Mouse (Mus musculus): ENCODE measurements around the gene Ubl3. TPM values are rescaled to one million over a fixed set of nuclear protein-coding genes. Genes with fewer than 3 reads are reported as not detected.

Gene Ubl3
- polyA plus RNA-seq (2015; fragmentation: Nextera tagmentation; extraction: Ambion mirVana) = 27.0 and 59.0 TPM in 2 replicates

- ATAC-seq = peak; percentile 93
- H3K4me3 ChIP-seq (ENCODE audit: low read length) = peak within 1 kb of the TSS; percentile 55
- H3K9ac ChIP-seq (ENCODE audit: low read depth, low read length) = peak within 1 kb of the TSS; percentile 86
- peak within 1 kb of the TSS; percentile 96 for H3K27ac ChIP-seq (ENCODE audit: low read length)
- H3K27me3 ChIP-seq (replicated peaks; ENCODE audit: control insufficient read depth, insufficient read depth, low read length) = no peaks in the 10 kb centered on the region
- H3K4me2 ChIP-seq (ENCODE audit: low read depth, low read length) = peak within 1 kb of the TSS; percentile 78
- peaks cover 22% of the 10 kb centered on the region for H3K4me1 ChIP-seq (ENCODE audit: control insufficient read depth, insufficient read depth, low read length)
- H3K36me3 ChIP-seq (ENCODE audit: control insufficient read depth, insufficient read depth, low read length) = no peaks in the 10 kb centered on the region
- WGBS = under 1% methylated on average over 84 of the region's 95 CpGs
- H3K9me3 ChIP-seq (ENCODE audit: control insufficient read depth, low read length) = no peaks in the 10 kb centered on the region
Measured at GRCm38 (mm10) chr5:148552187-148553071, at the start of gene Ubl3. Ubl3 (minus strand) TSS chr5:148552789.

DNA sequence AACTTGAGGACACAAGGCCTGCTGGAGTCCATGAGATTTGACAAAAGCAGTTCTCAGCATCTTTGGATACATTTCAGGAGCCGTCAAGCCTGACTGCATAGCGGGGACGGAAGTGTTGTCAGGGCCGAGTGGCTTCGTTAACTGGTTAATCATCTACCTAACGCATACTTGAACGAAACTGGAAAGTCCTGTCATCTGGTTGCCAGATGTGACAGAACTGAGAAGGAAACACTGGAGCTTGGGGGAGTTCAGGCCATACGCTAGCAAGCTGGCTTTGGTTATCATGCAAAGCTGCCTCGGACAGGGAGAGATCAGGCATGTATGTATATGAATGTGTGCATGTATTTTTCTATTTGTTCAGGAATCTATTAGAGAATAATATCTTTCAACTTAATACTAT, 45.8 kb upstream of the Ubl3 start:
- H3K27me3 ChIP-seq (replicated peaks; ENCODE audit: control insufficient read depth, insufficient read depth, low read length) = no peaks in the 10 kb centered on the region
- no peaks in the 10 kb centered on the region for H3K4me1 ChIP-seq (ENCODE audit: control insufficient read depth, insufficient read depth, low read length)
- no peak overlapping the region for H3K27ac ChIP-seq (ENCODE audit: low read length)
- no peak overlapping the region for H3K9ac ChIP-seq (ENCODE audit: low read depth, low read length)
- peak; percentile 91 for ATAC-seq
- 41% methylated on average over 9 of the region's 9 CpGs for WGBS
- H3K4me2 ChIP-seq (ENCODE audit: low read depth, low read length) = no peak overlapping the region
- no peak overlapping the region for H3K4me3 ChIP-seq (ENCODE audit: low read length)
- H3K9me3 ChIP-seq (ENCODE audit: control insufficient read depth, low read length) = no peaks in the 10 kb centered on the region
- H3K36me3 ChIP-seq (ENCODE audit: control insufficient read depth, insufficient read depth, low read length) = no peaks in the 10 kb centered on the region

DNA sequence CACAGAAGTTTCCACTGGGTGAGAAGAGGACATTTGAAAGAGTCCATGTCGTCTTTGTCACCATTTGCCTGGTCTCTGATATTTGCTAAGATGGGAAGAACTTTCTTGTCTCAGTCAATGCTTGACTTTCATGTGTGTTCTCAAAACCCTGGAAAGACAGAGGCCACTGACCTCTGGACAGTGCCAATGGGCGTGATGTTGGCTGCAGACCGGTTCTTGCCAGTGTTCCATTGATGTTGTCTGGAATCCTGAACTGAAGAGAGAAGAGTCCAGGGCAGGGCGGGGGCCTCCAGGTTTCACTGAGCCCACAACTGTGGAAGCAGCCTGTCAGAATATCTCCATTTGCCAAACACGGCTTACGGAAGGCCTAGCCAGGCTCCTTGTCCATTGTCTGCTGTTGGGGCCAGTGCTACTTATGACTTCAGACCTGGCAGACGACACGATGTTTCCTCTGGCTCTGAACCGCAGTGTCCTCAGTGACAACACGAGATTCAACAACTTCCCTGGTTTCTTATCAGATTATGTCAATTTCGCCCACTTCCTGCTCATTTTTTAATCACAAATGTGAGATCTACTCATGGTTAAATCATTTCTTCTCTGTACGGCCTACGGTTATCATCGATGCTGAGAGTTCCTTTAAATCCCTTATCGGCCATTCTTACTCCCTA, 43.6 kb upstream of the Ubl3 start:
- Histone ChIP-seq H3K4me3 (ENCODE audit: low read length) (no peak overlapping the region), H3K4me2 (ENCODE audit: low read depth, low read length) (no peak overlapping the region), H3K36me3 (ENCODE audit: control insufficient read depth, insufficient read depth, low read length) (no peaks in the 10 kb centered on the region), H3K27me3 (replicated peaks; ENCODE audit: control insufficient read depth, insufficient read depth, low read length) (no peaks in the 10 kb centered on the region), H3K4me1 (ENCODE audit: control insufficient read depth, insufficient read depth, low read length) (0 out of 2 replicates have a peak, but pooled peaks cover 6% of the 10 kb centered on the region), H3K9ac (ENCODE audit: low read depth, low read length) (no peak overlapping the region), H3K9me3 (ENCODE audit: control insufficient read depth, low read length) (no peaks in the 10 kb centered on the region), H3K27ac (ENCODE audit: low read length) (no peak overlapping the region)
- WGBS = 87% methylated on average over 15 of the region's 15 CpGs
- ATAC-seq = no peak

GRCm38 (mm10) chr5:148595459-148595751, 42.8 kb upstream of the Ubl3 start:
- H3K27ac ChIP-seq (ENCODE audit: low read length) = no peak overlapping the region
- H3K4me1 ChIP-seq (ENCODE audit: control insufficient read depth, insufficient read depth, low read length) = 0 out of 2 replicates have a peak, but pooled peaks cover 6% of the 10 kb centered on the region
- no peak overlapping the region for H3K4me3 ChIP-seq (ENCODE audit: low read length)
- no peak for ATAC-seq
- 63% methylated on average over 1 of the region's 1 CpGs for WGBS
- H3K27me3 ChIP-seq (replicated peaks; ENCODE audit: control insufficient read depth, insufficient read depth, low read length) = no peaks in the 10 kb centered on the region
- H3K4me2 ChIP-seq (ENCODE audit: low read depth, low read length) = no peak overlapping the region
- no peaks in the 10 kb centered on the region for H3K9me3 ChIP-seq (ENCODE audit: control insufficient read depth, low read length)
- no peak overlapping the region for H3K9ac ChIP-seq (ENCODE audit: low read depth, low read length)
- H3K36me3 ChIP-seq (ENCODE audit: control insufficient read depth, insufficient read depth, low read length) = no peaks in the 10 kb centered on the region

DNA sequence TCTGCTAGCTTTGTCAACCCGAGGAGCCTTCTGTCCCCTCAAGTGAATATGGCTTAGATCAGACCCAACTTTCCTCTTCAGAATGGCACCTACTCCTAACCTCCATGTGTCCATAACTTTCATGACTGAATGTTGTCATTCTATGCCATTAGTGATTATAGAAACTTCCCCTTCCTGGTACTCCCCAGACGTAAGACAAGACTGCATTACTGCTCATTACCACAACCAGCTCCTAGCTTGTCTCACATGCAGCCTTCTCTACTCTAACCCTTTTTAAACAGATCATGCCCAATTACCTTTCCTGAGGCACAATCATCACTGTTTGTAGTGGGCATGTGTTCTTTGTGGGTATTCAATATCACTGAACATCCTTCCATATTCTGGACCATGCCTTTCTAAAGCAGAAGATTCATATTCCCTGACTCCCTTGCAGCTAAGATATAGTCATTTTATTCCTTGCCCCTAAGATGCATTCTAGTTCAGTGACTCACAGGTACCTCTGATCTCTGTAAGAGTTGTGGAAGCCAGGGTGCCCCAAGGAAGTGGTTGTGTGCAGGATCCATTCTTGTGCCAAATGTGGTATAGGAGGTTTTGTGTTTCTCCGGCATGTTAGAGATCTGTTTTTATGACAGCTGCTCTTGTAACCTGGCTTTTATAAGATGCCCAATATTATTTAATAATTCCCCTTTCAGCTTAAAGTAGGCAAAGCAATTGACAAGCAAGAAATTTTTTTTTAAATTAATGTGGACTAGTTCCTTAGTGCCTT, 42.3 kb upstream of the Ubl3 start:
- no peaks in the 10 kb centered on the region for H3K27me3 ChIP-seq (replicated peaks; ENCODE audit: control insufficient read depth, insufficient read depth, low read length)
- no peaks in the 10 kb centered on the region for H3K9me3 ChIP-seq (ENCODE audit: control insufficient read depth, low read length)
- H3K9ac ChIP-seq (ENCODE audit: low read depth, low read length) = no peak overlapping the region
- no peak overlapping the region; the same call in 1 of the 2 replicates for H3K27ac ChIP-seq (ENCODE audit: low read length)
- 0 out of 2 replicates have a peak, but pooled peaks cover 6% of the 10 kb centered on the region for H3K4me1 ChIP-seq (ENCODE audit: control insufficient read depth, insufficient read depth, low read length)
- H3K4me2 ChIP-seq (ENCODE audit: low read depth, low read length) = no peak overlapping the region
- no peak overlapping the region for H3K4me3 ChIP-seq (ENCODE audit: low read length)
- no peak for ATAC-seq
- no peaks in the 10 kb centered on the region for H3K36me3 ChIP-seq (ENCODE audit: control insufficient read depth, insufficient read depth, low read length)
- WGBS = 87% methylated on average over 3 of the region's 3 CpGs

DNA sequence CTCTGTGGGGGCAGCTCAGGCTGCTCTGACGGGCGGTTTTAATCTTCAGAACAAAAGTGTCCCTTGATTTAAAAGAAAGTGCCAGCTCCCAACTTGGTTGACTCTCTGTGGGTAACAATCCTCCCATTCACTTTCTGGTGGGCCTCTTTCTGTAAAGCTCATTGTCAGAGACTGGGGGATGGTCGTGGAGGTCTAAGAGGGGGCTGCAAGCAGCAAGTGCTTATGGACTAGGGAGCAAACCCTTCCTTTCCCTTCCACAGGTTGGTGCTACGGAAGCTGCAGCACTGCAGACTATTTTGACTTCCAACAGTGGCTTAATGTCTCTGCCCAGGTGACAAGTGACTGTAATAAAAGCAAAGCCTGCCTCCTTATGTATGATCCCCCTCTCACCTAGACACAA, 41.0 kb upstream of the Ubl3 start:
- H3K9ac ChIP-seq (ENCODE audit: low read depth, low read length) = no peak overlapping the region
- no peak overlapping the region for H3K4me3 ChIP-seq (ENCODE audit: low read length)
- H3K4me2 ChIP-seq (ENCODE audit: low read depth, low read length) = no peak overlapping the region
- no peaks in the 10 kb centered on the region for H3K9me3 ChIP-seq (ENCODE audit: control insufficient read depth, low read length)
- no peaks in the 10 kb centered on the region for H3K36me3 ChIP-seq (ENCODE audit: control insufficient read depth, insufficient read depth, low read length)
- no peak overlapping the region for H3K27ac ChIP-seq (ENCODE audit: low read length)
- WGBS = 59% methylated on average over 4 of the region's 4 CpGs
- H3K27me3 ChIP-seq (replicated peaks; ENCODE audit: control insufficient read depth, insufficient read depth, low read length) = no peaks in the 10 kb centered on the region
- no peak for ATAC-seq
- H3K4me1 ChIP-seq (ENCODE audit: control insufficient read depth, insufficient read depth, low read length) = 0 out of 2 replicates have a peak, but pooled peaks cover 6% of the 10 kb centered on the region

GRCm38 (mm10) chr5:148591448-148591862, 38.9 kb upstream of the Ubl3 start:
- H3K4me1 ChIP-seq (ENCODE audit: control insufficient read depth, insufficient read depth, low read length) = 0 out of 2 replicates have a peak, but pooled peaks cover 6% of the 10 kb centered on the region
- 0 out of 2 replicates have a peak overlapping the region, but pooled peaks have one; percentile 19 for H3K4me2 ChIP-seq (ENCODE audit: low read depth, low read length)
- WGBS = 35% methylated on average over 7 of the region's 7 CpGs
- H3K36me3 ChIP-seq (ENCODE audit: control insufficient read depth, insufficient read depth, low read length) = no peaks in the 10 kb centered on the region
- no peak overlapping the region for H3K4me3 ChIP-seq (ENCODE audit: low read length)
- ATAC-seq = peak; percentile 75
- peak overlapping the region; percentile 37; the same call in 1 of the 2 replicates for H3K9ac ChIP-seq (ENCODE audit: low read depth, low read length)
- no peaks in the 10 kb centered on the region for H3K9me3 ChIP-seq (ENCODE audit: control insufficient read depth, low read length)
- H3K27me3 ChIP-seq (replicated peaks; ENCODE audit: control insufficient read depth, insufficient read depth, low read length) = no peaks in the 10 kb centered on the region
- peak overlapping the region; percentile 33; the same call in 1 of the 2 replicates for H3K27ac ChIP-seq (ENCODE audit: low read length)

- Histone ChIP-seq H3K4me3 (ENCODE audit: low read length) (no peak overlapping the region), H3K27me3 (replicated peaks; ENCODE audit: control insufficient read depth, insufficient read depth, low read length) (no peaks in the 10 kb centered on the region), H3K4me1 (ENCODE audit: control insufficient read depth, insufficient read depth, low read length) (0 out of 2 replicates have a peak, but pooled peaks cover 6% of the 10 kb centered on the region), H3K9me3 (ENCODE audit: control insufficient read depth, low read length) (no peaks in the 10 kb centered on the region), H3K27ac (ENCODE audit: low read length) (no peak overlapping the region), H3K9ac (ENCODE audit: low read depth, low read length) (0 out of 2 replicates have a peak overlapping the region, but pooled peaks have one; percentile 37), H3K4me2 (ENCODE audit: low read depth, low read length) (0 out of 2 replicates have a peak overlapping the region, but pooled peaks have one; percentile 19), H3K36me3 (ENCODE audit: control insufficient read depth, insufficient read depth, low read length) (no peaks in the 10 kb centered on the region)
- WGBS = 56% methylated on average over 19 of the region's 20 CpGs
- peak; percentile 32; the same call in 1 of the 2 replicates for ATAC-seq
Measured at GRCm38 (mm10) chr5:148590603-148591447, 38.2 kb upstream of the Ubl3 start.
